ENCODE assay signal across 21 mouse cellular contexts in the genomic region with DNA sequence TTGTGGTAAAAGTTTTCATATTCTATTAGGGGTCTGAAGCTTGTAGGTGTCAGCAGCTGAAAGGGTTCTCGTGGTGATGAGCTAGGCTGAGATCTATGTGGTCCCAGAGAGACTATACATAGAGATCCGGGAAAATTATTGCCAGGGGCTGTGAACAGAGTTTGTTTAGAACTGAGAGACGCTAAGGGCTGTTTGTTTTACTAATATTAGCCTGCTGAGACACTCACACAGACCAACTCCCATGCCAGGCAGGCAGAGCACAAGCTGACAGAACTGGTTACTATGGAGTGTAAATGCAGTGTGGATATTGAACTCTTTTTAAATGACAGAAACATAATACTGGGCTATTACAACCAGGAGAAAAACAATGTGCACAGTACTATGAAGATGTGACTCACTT.
"Had no signal": no experiment of that assay in that cellular context is flagged by ENCODE, and none has a peak within 500 bp of the region (broad histone marks: within the 10 kb centered on the region; RNA-seq: fewer than 3 reads in every experiment).

No protein-coding gene starts in this region.

- H3K4me2 ChIP-seq: lung, embryonic 15.5 days; midbrain, embryonic 12.5 days; neural tube, embryonic 13.5 days; neural tube, embryonic 15.5 days; stomach, embryonic 15.5 days had no signal

- H3K27ac ChIP-seq: lung, embryonic 15.5 days; midbrain, embryonic 10.5 days; midbrain, embryonic 12.5 days; neural tube, embryonic 13.5 days; neural tube, embryonic 15.5 days; stomach, embryonic 15.5 days had no signal

- H3K27me3 ChIP-seq: lung, embryonic 15.5 days; midbrain, embryonic 12.5 days; neural tube, embryonic 13.5 days; neural tube, embryonic 15.5 days; stomach, embryonic 15.5 days had no signal

- DNase-seq: lung, adult 18-20 months; lung, postnatal 14 days; lung, postnatal 36 days; midbrain, embryonic 14.5 days; retina, postnatal 1 day; right cerebral cortex, adult 18-20 months; right cerebral cortex, postnatal 25 days; right cerebral cortex, postnatal 4 days; spleen, adult 18-20 months; thymus, adult 18-20 months; thymus, postnatal 14 days; thymus, postnatal 36 days had no signal

- H3K4me1 ChIP-seq: lung, embryonic 15.5 days; midbrain, embryonic 12.5 days; neural tube, embryonic 15.5 days; stomach, embryonic 15.5 days had no signal

- H3K4me3 ChIP-seq: lung, embryonic 15.5 days; midbrain, embryonic 10.5 days; midbrain, embryonic 12.5 days; myocyte; neural tube, embryonic 13.5 days; neural tube, embryonic 15.5 days; stomach, embryonic 15.5 days had no signal

- H3K9me3 ChIP-seq: lung, embryonic 15.5 days; midbrain, embryonic 10.5 days; midbrain, embryonic 12.5 days; neural tube, embryonic 13.5 days; neural tube, embryonic 15.5 days; stomach, embryonic 15.5 days had no signal

- ATAC-seq: lung, postnatal 0 days; midbrain, embryonic 16.5 days had no signal

- H3K36me3 ChIP-seq: lung, embryonic 15.5 days; midbrain, embryonic 10.5 days; stomach, embryonic 15.5 days had no signal

- H3K9ac ChIP-seq: lung, embryonic 15.5 days; midbrain, embryonic 12.5 days; neural tube, embryonic 13.5 days; neural tube, embryonic 15.5 days; stomach, embryonic 15.5 days had no signal
